Mouse (Mus musculus): ENCODE measurements at regions not wholly inside any gene's neighbourhood (a gene's known extent, or its start where the extent isn't known, plus 50 kb on each side); places are given as distances from the start of the nearest gene placed in this dataset.

- no peak for DNase-seq (ENCODE audit: low spot score)
- WGBS: 75% methylated on average over 5 of the region's 5 CpGs
- no peaks in the 10 kb centered on the region for H3K27me3 ChIP-seq (replicated peaks; ENCODE audit: low read depth, poor library complexity, severe bottlenecking)
- no peak overlapping the region for H3K27ac ChIP-seq (replicated peaks)
- peaks cover 12% of the 10 kb centered on the region for H3K4me1 ChIP-seq
- H3K9me3 ChIP-seq: no peaks in the 10 kb centered on the region
- no peaks in the 10 kb centered on the region for H3K36me3 ChIP-seq (replicated peaks)
- no peak overlapping the region for H3K4me3 ChIP-seq
Observed at GRCm38 (mm10) chr6:127835666-127836065, 51.7 kb upstream of the Tspan11 start.

- Histone ChIP-seq H3K4me3 (no peak overlapping the region), H3K27ac (replicated peaks) (no peak overlapping the region), H3K36me3 (replicated peaks) (no peaks in the 10 kb centered on the region), H3K27me3 (replicated peaks; ENCODE audit: low read depth, poor library complexity, severe bottlenecking) (no peaks in the 10 kb centered on the region), H3K9me3 (no peaks in the 10 kb centered on the region), H3K4me1 (peaks cover 8% of the 10 kb centered on the region; the same call in 1 of the 2 replicates)
- DNase-seq (ENCODE audit: low spot score): no peak
- 77% methylated on average over 5 of the region's 5 CpGs for WGBS
Observed at GRCm38 (mm10) chr6:127828344-127828743, 59.0 kb upstream of the Tspan11 start.

GRCm38 (mm10) chr6:127825503-127825902, 56.2 kb upstream of the Prmt8 start:
- 78% methylated on average over 5 of the region's 5 CpGs for WGBS
- H3K36me3 ChIP-seq (replicated peaks): no peaks in the 10 kb centered on the region
- H3K27me3 ChIP-seq (replicated peaks; ENCODE audit: low read depth, poor library complexity, severe bottlenecking): no peaks in the 10 kb centered on the region
- DNase-seq (ENCODE audit: low spot score): no peak
- H3K27ac ChIP-seq (replicated peaks): no peak overlapping the region
- H3K4me1 ChIP-seq: peaks cover 6% of the 10 kb centered on the region
- no peak overlapping the region for H3K4me3 ChIP-seq
- no peaks in the 10 kb centered on the region for H3K9me3 ChIP-seq

DNA sequence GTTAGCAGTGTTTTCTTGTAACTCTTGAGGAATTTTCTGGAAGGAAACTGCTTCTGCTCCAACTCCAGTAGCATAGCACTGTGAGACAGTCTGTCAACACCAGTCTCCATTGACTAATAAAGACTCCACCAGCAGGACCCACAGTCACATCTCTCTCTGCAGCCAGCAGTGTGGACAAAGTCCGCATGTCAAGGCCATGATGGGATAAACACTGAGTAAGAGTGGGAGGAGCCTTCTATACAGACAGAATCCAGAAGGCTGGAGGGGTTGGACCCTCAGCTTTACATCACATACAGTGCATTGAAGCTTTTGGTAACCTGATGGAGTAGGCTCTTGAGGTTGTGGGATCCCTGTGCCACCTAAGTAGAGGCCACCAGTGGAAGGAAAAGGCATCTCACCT, 54.4 kb upstream of the Prmt8 start:
- H3K9me3 ChIP-seq: no peaks in the 10 kb centered on the region
- WGBS: 79% methylated on average over 1 of the region's 1 CpGs

GRCm38 (mm10) chr6:127820523-127820922, 51.3 kb upstream of the Prmt8 start:
- H3K4me3 ChIP-seq: no peak overlapping the region
- H3K27me3 ChIP-seq (replicated peaks; ENCODE audit: low read depth, poor library complexity, severe bottlenecking): no peaks in the 10 kb centered on the region
- H3K4me1 ChIP-seq: peaks cover 13% of the 10 kb centered on the region
- no peaks in the 10 kb centered on the region for H3K36me3 ChIP-seq (replicated peaks)
- H3K9me3 ChIP-seq: no peaks in the 10 kb centered on the region
- 14% methylated on average over 1 of the region's 1 CpGs for WGBS
- DNase-seq (ENCODE audit: low spot score): peak; percentile 39
- no peak overlapping the region for H3K27ac ChIP-seq (replicated peaks)

More for the DNA sequence above, 54.4 kb upstream of the Prmt8 start:
- H3K4me3 ChIP-seq: no peak overlapping the region
- no peak overlapping the region for H3K27ac ChIP-seq (replicated peaks)
- H3K4me1 ChIP-seq: peaks cover 9% of the 10 kb centered on the region
- H3K36me3 ChIP-seq (replicated peaks): no peaks in the 10 kb centered on the region
- H3K27me3 ChIP-seq (replicated peaks; ENCODE audit: low read depth, poor library complexity, severe bottlenecking): no peaks in the 10 kb centered on the region
- DNase-seq (ENCODE audit: low spot score): no peak
